Mouse (Mus musculus) lung, postnatal 0 days (tissue): ENCODE measurements around the gene Gdap1l1. TPM values are rescaled to one million over a fixed set of nuclear protein-coding genes. Genes with fewer than 3 reads are reported as not detected.
"Not testable (repeated sequence)": the region's sequence is repeated elsewhere in the genome, so short reads cannot be mapped to it uniquely, and the experiment has no call there.

Source experiments
- ATAC-seq: fragments of 200-750 bp; cut with Nextera tagmentation; 2 replicates; pipeline ENCODE4 v1.8.0; 2017; ENCODE audit warnings: moderate library complexity
- DNase-seq: peaks from one replicate; pipeline ENCODE4 v3.0.0-alpha.2; 2016; ENCODE audit warnings: low spot score
- H3K27ac ChIP-seq: fragments of 300-500 bp; sonication (generic); 2 replicates; pipeline ENCODE4 v1.5.1; 2014; ENCODE audit warnings: antibody characterized with exemption, mild to moderate bottlenecking, low read length, mixed read lengths
- H3K27me3 ChIP-seq: fragments of 300-500 bp; sonication (generic); replicated peaks from 2 replicates; pipeline ENCODE4 v1.6.1; 2014; ENCODE audit warnings: low read length, mixed read lengths; ENCODE audit not compliant: insufficient read depth
- H3K36me3 ChIP-seq: fragments of 300-500 bp; sonication (generic); 2 replicates; pipeline ENCODE4 v1.6.1; 2014; ENCODE audit warnings: low read length, mixed read lengths; ENCODE audit not compliant: insufficient read depth
- H3K4me1 ChIP-seq: fragments of 300-500 bp; sonication (generic); 2 replicates; pipeline ENCODE4 v1.6.1; 2014; ENCODE audit warnings: antibody characterized with exemption, low read depth, low read length, mixed read lengths; ENCODE audit not compliant: insufficient read depth
- H3K4me2 ChIP-seq: fragments of 300-500 bp; sonication (generic); replicated peaks from 2 replicates; pipeline ENCODE4 v1.6.1; 2014; ENCODE audit warnings: low read depth, mild to moderate bottlenecking, low read length, moderate library complexity, mixed read lengths
- H3K4me3 ChIP-seq: fragments of 300-500 bp; sonication (generic); 2 replicates; pipeline ENCODE4 v1.5.1; 2014; ENCODE audit warnings: low read depth, low read length
- H3K9ac ChIP-seq: fragments of 300-500 bp; sonication (generic); replicated peaks from 2 replicates; pipeline ENCODE4 v1.6.1; 2014; ENCODE audit warnings: low read depth, mild to moderate bottlenecking
- H3K9me3 ChIP-seq: fragments of 300-500 bp; sonication (generic); 2 replicates; pipeline ENCODE4 v1.6.1; 2016; ENCODE audit warnings: low read length, mixed read lengths
- CTCF ChIP-seq: IDR thresholded peaks from 2 replicates; pipeline ENCODE4 v1.5.1; 2016; ENCODE audit warnings: antibody characterized with exemption, mild to moderate bottlenecking
- EP300 ChIP-seq: IDR thresholded peaks from 2 replicates; pipeline ENCODE4 v1.6.1; 2016; ENCODE audit warnings: antibody characterized with exemption, mild to moderate bottlenecking, control low read depth
- WGBS: fragments of 180-500 bp; shearing (Covaris S2); extraction: QIAGEN DNeasy Blood & Tissue Kit; methylation state at CpG from one replicate; pipeline ENCODE4 v1.1.7; 2014; 5-methylcytosine and 5-hydroxymethylcytosine counted together
- polyA plus RNA-seq: library from polyadenylated mRNA; unstranded; fragments of >200 nt; fragmentation: Nextera tagmentation; extraction: Ambion mirVana; gene quantifications from 2 replicates; pipeline ENCODE4 v1.2.1, GENCODE M21; 2015

Gene Gdap1l1
- polyA plus RNA-seq, 1 experiment from 2014 or later, result 0.37 TPM

DNA sequence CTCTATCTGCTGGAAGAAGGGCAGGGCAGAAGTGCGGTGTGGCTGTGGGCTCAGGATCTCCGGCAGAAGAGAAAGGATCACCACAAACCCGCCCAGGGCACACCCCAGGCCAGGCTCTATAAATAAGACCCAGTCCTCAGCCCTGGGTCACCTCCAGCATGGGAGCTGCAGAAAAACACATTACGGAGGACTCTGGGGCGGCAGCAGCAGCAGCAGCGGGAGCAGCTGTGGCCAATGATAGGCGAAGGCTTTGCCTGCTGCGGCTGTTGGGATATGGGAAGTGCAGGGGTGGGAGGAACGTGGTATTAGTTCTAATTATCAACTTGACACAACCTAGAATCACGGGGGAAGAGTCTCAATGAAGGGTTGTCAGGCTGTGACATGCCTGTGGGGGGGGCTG is 21.1 kb downstream of the Gdap1l1 start:
- Histone ChIP-seq H3K36me3 (no peaks in the 10 kb centered on the region), H3K9ac (no peak overlapping the region), H3K27ac (no peak overlapping the region), H3K27me3 (0 out of 2 replicates have a peak, but pooled peaks cover 3% of the 10 kb centered on the region), H3K4me1 (no peaks in the 10 kb centered on the region; the same call in 1 of the 2 replicates), H3K4me2 (no peak overlapping the region), H3K9me3 (no peaks in the 10 kb centered on the region), H3K4me3 (no peak overlapping the region)
- 45% methylated on average over 10 of the region's 10 CpGs for WGBS
- ATAC-seq (no peak), DNase-seq (no peak)
- TF ChIP-seq CTCF (no peak), EP300 (no peak)

DNA sequence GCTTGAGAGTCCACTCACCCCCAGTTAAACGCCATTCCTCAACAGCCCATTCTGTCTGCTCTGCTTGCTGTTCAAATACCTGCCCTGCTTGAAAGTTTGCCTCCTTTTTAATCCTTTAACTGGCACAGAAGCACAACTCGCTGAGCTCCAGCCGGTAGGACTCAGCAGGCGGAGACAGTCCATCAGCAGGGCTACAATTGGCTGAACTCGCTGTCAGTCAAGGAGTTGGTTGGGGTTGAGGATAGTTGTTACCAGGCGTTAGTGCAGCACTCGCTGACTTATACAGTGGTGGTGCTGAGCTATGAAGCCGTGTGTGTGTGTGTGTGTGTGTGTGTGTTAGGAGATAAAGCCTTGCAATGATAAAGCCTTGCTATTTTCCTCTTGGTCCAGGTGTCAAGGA is 22.3 kb downstream of the Gdap1l1 start:
- DNase-seq, result no peak
- TF ChIP-seq EP300, result no peak
- no peak for TF ChIP-seq CTCF

DNA sequence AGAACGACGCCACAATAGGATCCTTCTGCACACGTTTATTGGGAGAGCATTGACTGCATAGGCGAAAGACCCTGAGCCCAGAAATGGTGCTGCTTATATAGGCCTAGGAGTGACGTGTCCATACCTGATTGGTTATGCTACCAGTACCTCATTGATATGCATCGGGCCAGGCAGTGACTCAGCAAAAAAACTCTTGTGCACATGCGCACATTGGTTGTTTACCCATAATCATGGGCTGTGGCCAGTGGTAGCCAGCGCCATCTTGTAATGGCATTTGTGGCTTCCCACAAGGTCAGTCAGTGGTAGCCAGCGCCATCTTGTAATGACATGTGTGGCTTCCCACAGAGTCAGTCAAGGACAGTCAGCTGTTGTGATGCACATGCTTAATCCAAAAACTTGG is 23.0 kb downstream of the Gdap1l1 start:
- H3K9ac ChIP-seq, H3K27ac ChIP-seq, H3K4me2 ChIP-seq, H3K36me3 ChIP-seq, H3K4me3 ChIP-seq, H3K27me3 ChIP-seq, DNase-seq, H3K9me3 ChIP-seq, ATAC-seq, H3K4me1 ChIP-seq: not testable (repeated sequence)
- WGBS, result 90% methylated on average over 8 of the region's 9 CpGs

More for the DNA sequence above, 22.3 kb downstream of the Gdap1l1 start:
- Histone ChIP-seq H3K4me3 (no peak overlapping the region), H3K27me3 (0 out of 2 replicates have a peak, but pooled peaks cover 3% of the 10 kb centered on the region), H3K9ac (no peak overlapping the region), H3K9me3 (no peaks in the 10 kb centered on the region), H3K4me1 (no peaks in the 10 kb centered on the region; the same call in 1 of the 2 replicates), H3K27ac (no peak overlapping the region), H3K36me3 (0 out of 2 replicates have a peak, but pooled peaks cover 4% of the 10 kb centered on the region), H3K4me2 (no peak overlapping the region)
- no peak for ATAC-seq
- 79% methylated on average over 8 of the region's 8 CpGs for WGBS

DNA sequence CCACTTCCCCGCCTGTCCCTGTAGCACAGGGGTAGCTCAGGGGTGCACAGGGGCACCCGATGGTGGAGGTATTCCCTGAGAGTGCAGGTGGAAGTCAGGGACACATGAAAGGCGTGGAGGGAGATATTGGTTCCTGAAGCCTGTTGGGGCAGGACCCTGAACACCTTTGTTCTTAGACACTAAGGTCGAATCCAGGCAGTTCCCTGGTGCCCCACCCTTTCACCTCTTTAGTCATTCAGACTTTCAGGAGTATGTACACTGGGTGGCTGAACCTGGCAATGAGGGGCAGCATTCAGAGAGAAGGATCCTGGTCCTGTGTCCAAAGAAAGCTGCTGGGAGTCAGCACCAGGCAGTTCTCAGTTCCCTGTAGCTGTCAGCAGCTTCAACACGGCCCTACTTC is 24.1 kb downstream of the Gdap1l1 start:
- WGBS, result 67% methylated on average over 5 of the region's 5 CpGs
- H3K4me2 ChIP-seq, result no peak overlapping the region
- TF ChIP-seq EP300 (no peak), CTCF (no peak)
- ATAC-seq (no peak), DNase-seq (no peak)
- H3K27me3 ChIP-seq, result 0 out of 2 replicates have a peak, but pooled peaks cover 3% of the 10 kb centered on the region
- no peak overlapping the region for H3K9ac ChIP-seq
- H3K9me3 ChIP-seq, result no peaks in the 10 kb centered on the region
- H3K36me3 ChIP-seq, result 0 out of 2 replicates have a peak, but pooled peaks cover 4% of the 10 kb centered on the region
- no peak overlapping the region for H3K27ac ChIP-seq
- no peaks in the 10 kb centered on the region; the same call in 1 of the 2 replicates for H3K4me1 ChIP-seq
- no peak overlapping the region for H3K4me3 ChIP-seq

DNA sequence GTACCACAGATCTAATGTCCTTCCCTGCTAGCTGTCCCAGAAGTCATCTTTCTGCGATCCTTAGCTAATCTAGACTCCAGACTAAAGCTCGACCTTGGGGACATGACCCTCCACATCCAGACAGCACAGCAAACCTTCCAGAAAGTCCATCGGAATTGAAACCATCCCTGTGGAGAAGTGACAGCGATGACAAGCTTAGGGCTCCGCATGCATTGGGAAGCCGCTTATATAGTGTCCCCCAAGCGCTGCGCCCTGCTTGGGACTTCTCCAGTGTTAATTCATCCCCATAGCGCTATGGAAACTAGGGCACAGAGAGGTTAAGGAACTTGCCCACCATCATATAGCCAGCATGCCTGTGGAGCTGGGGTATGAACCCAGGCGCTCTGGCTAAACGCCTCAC is 24.5 kb downstream of the Gdap1l1 start:
- WGBS, result 72% methylated on average over 11 of the region's 11 CpGs

DNA sequence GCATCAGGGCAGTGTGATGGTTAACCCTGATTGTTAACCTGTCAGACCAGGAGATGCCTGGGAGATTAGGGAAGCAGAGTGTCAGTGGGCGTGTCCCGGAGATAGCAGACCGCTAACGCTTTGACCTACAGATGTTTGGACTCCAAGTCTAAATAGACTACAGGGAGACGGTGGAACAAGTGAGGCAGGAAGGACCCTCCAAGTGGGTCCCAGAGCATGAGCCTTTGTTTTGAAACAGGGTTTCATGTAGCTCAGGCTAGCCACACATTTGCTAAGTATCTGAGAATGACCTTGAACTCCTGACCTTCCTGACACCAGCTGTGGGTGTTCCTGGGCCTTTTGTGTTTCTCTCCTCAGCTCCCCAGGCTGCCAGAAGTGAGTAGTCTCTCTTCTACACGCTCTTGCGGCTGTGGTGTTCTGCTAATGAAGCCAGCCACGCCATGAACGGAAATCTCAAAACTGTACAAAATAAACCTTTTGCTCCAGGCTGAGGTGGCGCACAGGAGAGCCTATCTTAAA is 25.0 kb downstream of the Gdap1l1 start:
- DNase-seq, result no peak
- TF ChIP-seq EP300, result no peak
- no peak for TF ChIP-seq CTCF
- Histone ChIP-seq H3K4me1 (no peaks in the 10 kb centered on the region; the same call in 1 of the 2 replicates), H3K9ac (no peak overlapping the region), H3K36me3 (0 out of 2 replicates have a peak, but pooled peaks cover 4% of the 10 kb centered on the region), H3K9me3 (no peaks in the 10 kb centered on the region), H3K27ac (no peak overlapping the region), H3K27me3 (no peaks in the 10 kb centered on the region), H3K4me2 (no peak overlapping the region), H3K4me3 (no peak overlapping the region)
- WGBS, result 45% methylated on average over 10 of the region's 10 CpGs
- ATAC-seq, result no peak

More for the DNA sequence above, 24.5 kb downstream of the Gdap1l1 start:
- Histone ChIP-seq H3K4me1 (no peaks in the 10 kb centered on the region; the same call in 1 of the 2 replicates), H3K4me2 (no peak overlapping the region), H3K9ac (no peak overlapping the region), H3K36me3 (0 out of 2 replicates have a peak, but pooled peaks cover 4% of the 10 kb centered on the region), H3K27me3 (0 out of 2 replicates have a peak, but pooled peaks cover 2% of the 10 kb centered on the region), H3K4me3 (no peak overlapping the region), H3K27ac (no peak overlapping the region), H3K9me3 (no peaks in the 10 kb centered on the region)
- ATAC-seq, result no peak
- no peak for DNase-seq
- no peak for TF ChIP-seq CTCF
- TF ChIP-seq EP300, result no peak
